Mouse (Mus musculus) frontal cortex, postnatal 36 days (tissue): ENCODE results near the gene Prkab1.

Experiments
- DNase-seq, 2 experiments: peaks; one replicate each; pipeline ENCODE4 v3.0.0; 2022; ENCODE audit warnings: low spot score in 2 of 2

Prkab1 gene

GRCm38 (mm10) chr5:116018196-116018595 lies 6.1 kb downstream of the Prkab1 start:
- DNase-seq = no peak

DNA sequence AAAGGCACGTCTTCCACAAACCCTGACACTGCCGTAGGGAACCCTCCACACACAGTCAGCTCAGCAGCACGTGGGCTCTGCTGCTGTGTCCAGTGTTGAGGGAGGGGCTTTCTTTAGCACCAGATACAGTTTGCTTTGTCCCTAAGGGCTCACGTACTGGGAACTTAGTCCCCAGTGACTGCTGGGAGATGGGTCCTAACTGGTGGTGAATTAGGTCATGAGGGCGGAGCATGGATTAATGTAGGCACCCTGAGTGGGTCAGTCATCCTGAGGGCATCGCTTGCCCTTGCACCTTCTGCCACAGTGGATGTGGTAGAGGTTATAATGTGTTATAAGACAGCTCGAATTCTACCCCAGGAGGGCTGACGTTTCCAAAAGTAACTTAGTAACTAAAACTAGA lies 6.9 kb downstream of the Prkab1 start:
- DNase-seq = no peak

DNA sequence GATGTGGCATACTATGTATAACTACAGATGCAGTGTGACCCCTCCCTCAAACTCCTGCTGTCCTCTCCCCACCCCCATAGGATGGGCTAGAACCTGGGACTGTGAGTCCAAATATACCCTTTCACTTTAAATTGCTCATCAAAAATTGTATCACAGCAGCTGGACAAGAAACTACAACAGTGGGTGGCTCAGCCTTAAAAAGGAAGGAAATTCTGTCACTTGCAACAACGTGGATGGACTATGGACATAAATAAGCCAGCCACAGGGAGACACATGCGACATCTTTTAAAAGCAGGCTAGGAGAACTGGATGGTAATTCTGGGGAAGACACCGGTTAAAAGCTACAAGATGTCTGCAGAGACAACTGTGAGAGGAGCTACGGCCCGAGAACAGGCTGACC lies 7.8 kb downstream of the Prkab1 start:
- peak in 1 of 2 experiments; percentile 48 for DNase-seq

- no peak for DNase-seq
Observed at GRCm38 (mm10) chr5:116014237-116014636, 10.1 kb downstream of the Prkab1 start.

- DNase-seq = no peak
Observed at GRCm38 (mm10) chr5:116013821-116014220, 10.5 kb downstream of the Prkab1 start.

- no peak for DNase-seq
Observed at GRCm38 (mm10) chr5:116012503-116012902, 11.8 kb downstream of the Prkab1 start.

GRCm38 (mm10) chr5:116011700-116012099 lies 12.6 kb downstream of the Prkab1 start:
- no peak for DNase-seq

GRCm38 (mm10) chr5:116009884-116010627 lies 14.3 kb downstream of the Prkab1 start:
- DNase-seq = no peak

- DNase-seq = no peak
Observed at GRCm38 (mm10) chr5:116009091-116009851, 15.0 kb downstream of the Prkab1 start.

- no peak for DNase-seq
Observed at GRCm38 (mm10) chr5:116007723-116008122, 16.6 kb downstream of the Prkab1 start.

- DNase-seq = no peak
Observed at GRCm38 (mm10) chr5:116006324-116007099, 17.8 kb downstream of the Prkab1 start.

DNA sequence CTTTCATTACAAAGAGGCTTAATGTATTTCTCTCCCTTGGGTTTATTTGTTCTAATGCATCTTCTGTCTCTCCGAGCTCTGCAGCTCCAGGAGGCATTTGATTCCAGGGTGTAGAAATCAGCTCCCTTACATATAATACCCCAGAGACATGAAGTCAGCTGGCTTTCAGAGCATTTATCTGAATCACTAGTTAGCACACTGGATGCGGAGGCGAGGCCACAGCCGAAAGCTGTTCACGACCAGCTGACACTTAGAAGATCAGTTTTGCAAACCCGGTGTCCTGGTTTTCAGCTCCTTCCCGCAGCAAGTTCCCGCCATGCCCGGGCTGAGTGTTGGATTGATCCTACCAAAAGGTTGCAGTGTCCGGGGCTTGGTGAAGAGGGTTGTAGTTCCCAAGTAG lies 20.0 kb downstream of the Prkab1 start:
- peak in 1 of 2 experiments; percentile 63 for DNase-seq

- DNase-seq = no peak
Observed at GRCm38 (mm10) chr5:116003825-116004224, 20.5 kb downstream of the Prkab1 start.

DNA sequence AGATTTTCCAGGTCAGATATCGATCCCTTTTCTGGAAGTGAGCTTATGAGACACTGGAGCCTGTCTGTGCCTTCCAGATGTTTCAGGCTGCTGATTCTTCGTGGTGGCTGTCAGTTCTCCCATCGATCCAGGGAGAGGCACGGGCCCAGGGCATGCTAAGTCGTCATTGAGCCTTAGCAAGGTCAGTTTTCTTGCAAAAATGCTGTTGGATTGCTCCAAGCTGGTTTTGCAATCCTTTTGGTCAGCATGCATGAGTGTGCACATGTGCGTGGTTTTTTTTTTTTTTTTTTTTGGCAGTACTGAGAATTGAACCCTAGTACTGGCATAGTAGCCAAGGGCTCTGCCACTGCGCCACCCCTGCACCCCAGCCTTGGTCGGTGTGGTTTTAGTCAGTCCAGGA lies 21.2 kb downstream of the Prkab1 start:
- no peak for DNase-seq

DNA sequence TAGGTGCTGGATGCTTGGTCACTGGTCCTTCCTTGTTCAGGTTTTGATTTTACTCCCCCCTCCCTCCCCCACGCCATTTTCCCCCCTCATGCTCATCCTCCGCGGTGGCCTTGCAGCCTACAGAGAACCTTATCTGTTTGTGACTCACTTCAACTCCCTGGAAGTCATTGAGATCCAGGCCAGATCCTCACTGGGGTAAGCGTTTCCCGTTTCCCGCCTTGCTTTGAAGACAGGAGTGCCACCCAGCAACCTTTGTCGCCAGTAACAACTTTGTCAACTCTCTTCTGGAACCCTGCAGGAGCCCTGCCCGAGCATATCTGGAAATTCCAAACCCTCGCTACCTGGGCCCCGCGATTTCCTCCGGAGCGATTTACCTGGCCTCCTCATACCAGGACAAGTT lies 26.9 kb downstream of the Prkab1 start:
- DNase-seq = no peak

GRCm38 (mm10) chr5:115994101-115994500 lies 30.2 kb downstream of the Prkab1 start:
- DNase-seq = no peak

- no peak for DNase-seq
Observed at GRCm38 (mm10) chr5:115991717-115992116, 32.6 kb downstream of the Prkab1 start.

DNA sequence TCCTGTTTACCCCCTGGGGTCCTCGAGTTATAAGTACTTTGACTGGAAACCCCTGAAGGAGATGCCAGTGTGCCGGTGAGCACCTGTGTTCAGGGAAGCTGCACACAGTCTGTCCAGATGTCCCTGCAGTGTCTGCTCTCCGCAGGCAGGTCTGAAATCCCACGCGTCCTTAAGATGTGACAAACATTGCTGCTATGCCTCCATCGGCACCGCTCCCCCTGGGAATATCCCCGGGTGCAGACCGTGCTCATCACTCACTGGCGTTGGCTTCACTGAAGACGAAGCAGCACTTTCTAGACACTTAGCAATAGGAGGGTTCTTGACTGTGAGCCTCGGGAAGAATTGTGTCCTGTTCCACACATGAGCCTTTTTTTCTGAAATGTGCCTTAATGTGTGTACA lies 37.0 kb downstream of the Prkab1 start:
- DNase-seq = no peak

DNA sequence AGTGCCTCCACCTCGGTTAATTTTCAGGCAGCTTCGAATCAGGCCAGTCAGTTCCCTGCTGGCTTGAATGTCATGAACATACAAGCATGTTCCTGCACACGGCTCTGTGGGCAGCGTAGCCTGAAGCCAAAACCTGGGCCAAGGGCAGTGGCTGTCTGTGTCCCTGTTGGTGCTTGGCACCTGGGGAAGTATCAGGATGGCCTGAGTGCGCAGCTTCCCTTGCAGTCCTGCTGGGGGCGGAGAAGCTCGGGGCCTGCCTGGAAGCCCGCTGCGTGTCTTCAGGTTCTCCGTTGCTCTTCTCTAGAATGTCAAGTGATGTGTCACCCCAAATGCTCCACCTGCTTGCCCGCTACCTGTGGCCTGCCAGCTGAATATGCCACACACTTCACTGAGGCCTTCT lies 39.2 kb downstream of the Prkab1 start:
- DNase-seq = no peak

GRCm38 (mm10) chr5:115984392-115984791 lies 39.9 kb downstream of the Prkab1 start:
- no peak for DNase-seq

DNA sequence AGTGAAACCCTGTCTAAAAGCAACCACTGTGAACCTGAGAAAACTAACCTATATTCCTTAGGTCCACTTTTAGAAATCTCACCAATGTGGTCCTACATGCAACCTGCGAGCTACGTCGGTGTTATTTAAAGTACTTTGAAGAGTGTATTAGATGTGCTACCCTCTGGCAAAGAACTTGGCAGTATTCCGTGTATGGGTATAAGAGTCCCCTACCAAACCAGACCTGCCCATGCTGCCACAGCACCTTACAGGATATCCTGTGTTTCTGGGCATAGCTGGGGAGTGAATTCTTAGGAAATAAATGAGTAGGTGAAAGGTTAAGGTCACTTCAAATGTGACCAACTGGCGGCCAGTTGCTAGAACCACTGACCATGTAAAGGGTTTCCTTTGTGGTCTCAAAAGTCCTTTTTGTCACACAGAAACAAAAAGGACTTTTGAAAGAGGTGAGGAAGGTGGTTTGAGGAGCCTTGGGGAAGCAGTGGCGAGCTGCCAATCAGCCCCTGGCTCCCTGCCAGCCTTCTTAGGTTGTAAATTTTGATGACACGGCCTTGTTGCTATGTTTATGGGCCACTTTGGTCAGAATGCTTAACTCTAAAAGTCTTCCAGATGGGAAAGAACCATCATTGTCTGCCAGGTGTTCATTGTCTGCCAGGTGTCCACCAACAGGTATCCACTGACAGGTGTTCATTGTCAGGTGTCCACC lies 41.5 kb downstream of the Prkab1 start:
- DNase-seq = no peak

GRCm38 (mm10) chr5:115980537-115980936 lies 43.8 kb downstream of the Prkab1 start:
- DNase-seq = no peak
